Mouse (Mus musculus) adrenal gland, adult 18-20 months (tissue): Measurements from ENCODE around the gene Gas8. TPM values are rescaled to one million over a fixed set of nuclear protein-coding genes. Genes with fewer than 3 reads are reported as not detected.
A peak's percentile ranks its signal among the peaks of the same experiment; 100 is the strongest.
"Not testable (repeated sequence)": the region's sequence is repeated elsewhere in the genome, so short reads cannot be mapped to it uniquely, and the experiment has no call there.

Experiments
- DNase-seq, 2 experiments: peaks; one replicate each; pipeline ENCODE4 v3.0.0; 2021 to 2022; ENCODE audit warnings: low spot score in 2 of 2
- total RNA-seq, 2 experiments: library from RNA; stranded (reverse); gene quantifications; 1 replicate in 1 of 2; 2 replicates in 1 of 2; pipeline ENCODE4 v1.2.3; 2021

Gene Gas8
- total RNA-seq, 2 experiments from 2014 or later: 12.8 to 14.5 TPM

DNA sequence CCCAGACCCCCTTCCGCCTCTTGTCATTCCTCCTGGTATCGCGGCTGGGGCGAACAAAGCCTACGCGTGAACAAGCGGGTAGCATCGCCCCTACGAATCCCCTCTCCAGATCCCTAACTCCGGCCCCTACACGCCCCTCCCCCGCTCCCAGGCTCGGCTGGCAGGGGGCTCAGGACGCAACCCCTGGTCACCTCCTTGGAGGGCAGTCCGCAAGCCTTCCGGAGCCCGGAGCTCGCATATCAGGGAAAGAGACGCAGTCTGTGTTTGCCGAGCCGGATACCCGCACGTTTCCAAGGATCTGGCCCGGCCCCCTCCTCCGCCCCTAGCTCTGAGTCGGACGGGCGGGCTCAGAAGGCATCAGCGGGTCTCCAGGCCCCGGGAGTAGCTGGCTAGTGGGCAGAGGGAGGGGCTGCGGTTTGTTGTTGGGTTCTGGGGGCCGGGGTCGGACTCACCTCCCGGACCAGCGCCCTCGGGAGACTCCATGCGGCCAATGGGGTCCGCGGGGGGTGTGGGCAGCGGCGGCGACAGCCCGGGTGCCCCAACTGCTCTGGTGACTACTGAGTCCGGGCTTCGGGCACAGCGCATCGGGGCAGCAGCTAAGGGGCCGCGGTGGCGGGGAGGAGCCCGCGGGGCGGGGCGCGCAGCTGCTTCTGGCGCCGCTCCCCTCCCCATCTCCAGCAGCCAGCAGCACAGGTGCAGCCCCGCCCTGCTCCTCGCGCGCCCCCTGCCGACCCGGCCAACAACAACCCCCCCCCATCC, 3.7 kb upstream of the Gas8 start, which contains the start of gene Dbndd1:
Gene Dbndd1, minus strand, starts transcription at position 683 of the 759 bp plus-strand sequence.
- DNase-seq: peak; percentile 32 to 49

DNA sequence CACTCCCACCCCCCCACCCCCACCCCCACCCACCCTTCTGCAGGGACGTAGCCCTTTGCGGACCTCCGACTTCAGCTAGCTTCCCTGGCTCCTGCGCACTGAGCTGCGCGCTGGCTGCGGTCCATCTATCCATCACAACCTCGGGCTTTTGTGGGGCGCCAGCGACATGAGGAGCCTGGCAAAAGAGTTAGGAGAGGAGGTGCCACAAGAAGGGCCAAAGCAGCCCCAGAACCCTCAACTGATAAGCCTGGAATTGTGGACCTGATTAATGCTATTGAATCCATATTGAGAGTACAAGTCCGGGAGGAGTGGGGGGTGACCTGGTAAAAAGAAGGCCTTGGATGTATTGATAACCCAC, 3.1 kb upstream of the Gas8 start:
- DNase-seq: peak in 1 of 2 experiments; percentile 8

DNA sequence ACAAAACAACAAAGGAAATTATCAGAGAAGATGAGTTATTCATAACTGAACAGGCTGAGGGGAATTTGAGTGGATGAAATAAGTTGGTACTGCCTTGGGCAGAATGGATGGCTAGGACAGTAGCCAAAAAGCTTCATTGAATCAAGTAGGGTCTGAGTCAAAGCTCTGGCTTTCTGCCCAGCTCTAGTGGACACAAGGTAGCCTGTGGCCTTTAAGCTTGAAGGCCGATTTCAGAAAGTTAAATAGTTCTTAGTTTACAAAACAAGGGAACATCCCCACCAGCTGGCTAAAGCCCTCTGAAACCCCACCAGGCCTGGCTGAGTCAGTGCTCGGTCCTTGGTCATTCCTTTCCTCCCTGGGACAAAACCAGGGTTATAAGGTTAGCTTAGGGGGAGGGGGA, 2.0 kb upstream of the Gas8 start:
- DNase-seq: peak; percentile 42 to 67

DNA sequence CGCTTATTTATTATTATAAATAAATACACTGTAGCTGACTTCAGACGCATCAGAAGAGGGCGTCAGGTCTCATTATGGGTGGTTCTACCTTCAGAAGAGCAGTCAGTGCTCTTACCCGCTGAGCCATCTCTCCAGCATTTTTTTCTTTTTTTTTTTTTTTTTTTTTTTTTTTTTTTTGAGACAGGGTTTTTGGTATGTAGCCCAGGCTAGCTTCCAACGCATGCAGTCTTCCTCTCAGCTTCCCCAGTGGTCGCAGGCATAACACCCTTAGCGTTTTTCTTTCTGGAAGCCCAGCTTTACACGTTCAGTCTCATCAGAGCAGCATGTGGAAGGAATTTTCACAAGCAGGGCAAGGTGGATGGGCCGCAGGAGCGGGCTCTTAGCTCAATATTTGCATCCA, 462 bp upstream of the Gas8 start:
- no peak for DNase-seq

DNA sequence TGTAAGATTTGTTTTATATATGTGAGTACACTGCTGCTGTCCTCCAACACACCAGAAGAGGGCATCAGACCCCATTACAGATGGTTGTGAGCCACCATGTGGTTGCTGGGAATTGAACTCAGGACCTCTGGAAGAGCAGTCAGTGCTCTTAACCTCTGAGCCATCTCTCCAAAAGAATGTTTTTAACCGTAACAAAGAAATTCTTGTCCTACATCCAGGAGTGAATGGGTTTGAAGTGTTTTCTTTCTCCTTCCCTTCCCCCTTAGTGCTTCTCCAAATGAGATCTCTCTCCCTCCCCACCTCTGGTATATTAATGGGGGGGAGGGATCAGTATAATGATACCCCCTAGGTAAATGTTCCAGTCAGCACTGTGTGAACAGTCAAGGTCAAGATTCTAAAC, 1.4 kb downstream of the Gas8 start:
- DNase-seq: not testable (repeated sequence)

DNA sequence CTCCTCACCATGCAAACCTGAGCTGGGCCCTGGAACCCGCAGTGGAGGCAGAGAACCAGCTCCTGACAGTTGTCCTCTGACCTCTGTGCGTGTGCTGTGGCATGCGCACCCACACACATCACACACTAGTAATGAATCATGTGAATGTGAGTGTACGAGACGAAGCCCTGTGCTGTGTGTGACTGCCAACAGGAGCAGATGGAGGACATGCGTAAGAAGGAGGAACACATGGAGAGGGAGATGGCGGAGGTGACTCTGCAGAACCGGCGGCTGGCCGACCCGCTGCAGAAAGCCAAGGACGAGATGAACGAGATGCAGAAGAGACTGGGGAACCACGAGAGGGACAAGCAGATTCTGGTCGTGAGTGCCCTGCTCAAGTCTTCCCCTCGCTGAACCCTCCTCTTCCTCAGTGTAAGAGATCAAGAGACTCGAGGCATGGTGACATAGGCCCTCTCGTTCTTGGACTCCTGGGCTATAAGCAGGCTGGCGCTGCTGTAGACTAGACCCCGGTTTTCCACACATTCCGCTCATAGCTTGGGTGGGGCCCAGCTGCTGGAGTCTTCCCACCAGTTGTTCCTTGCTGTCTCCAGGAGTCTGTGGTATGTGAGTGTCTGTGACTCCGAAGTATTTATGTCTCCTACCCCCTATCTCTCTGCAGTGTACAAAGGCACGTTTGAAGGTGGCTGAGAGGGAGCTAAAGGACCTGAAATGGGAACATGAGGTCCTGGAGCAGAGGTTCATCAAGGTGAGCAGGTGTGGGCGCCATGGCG, 9.3 kb downstream of the Gas8 start:
- no peak for DNase-seq

DNA sequence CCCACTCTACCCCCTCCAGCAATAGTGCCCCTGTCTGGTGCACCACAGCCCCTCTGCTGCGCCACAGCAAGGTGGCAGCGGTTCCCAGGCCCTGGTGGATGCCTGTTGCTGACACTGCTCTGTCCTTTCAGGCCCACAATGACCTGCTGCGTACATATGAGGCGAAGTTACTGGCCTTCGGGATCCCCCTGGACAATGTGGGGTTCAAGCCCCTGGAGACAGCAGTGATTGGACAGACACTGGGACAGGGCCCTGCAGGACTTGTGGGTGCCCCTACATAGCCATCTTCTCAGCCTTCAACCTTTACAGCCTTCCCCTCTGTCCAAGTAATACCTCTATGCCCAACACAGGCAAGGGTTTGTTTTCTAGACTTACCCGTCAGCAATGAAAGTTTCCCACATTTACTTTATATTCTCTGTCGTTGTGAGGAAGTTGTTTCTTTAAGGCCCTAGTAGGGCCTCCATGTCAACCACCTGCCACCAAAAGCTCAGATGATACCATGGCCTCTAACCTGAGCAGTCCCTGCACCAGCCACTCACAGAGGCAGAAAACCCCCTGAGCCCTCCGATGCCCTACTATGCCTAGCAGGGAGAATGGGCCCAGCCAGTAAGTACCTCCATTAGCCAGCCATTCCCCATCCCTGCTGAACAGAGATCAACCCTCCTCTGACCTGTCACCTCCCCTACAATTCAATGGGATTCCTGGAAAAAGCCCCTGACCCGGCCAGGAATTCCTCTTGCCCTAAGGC, 17.8 kb downstream of the Gas8 start:
- DNase-seq: no peak

DNA sequence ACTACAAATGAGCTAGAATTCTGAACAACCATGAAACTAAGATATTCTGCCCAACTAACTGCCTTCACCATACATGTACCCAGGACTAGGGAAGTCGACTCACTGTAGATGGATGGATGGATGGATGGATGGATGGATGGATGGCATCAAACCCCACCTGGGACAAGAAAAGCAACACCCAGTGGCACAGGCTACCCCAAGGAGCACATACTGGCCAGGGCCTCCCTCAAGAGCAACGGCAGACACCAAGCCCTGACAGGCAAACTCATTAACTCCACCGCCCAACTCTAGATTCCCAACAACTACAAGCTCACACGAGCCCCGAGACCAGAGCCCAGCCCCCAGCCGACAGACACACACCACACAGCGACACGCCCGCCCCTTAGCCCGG, 18.4 kb downstream of the Gas8 start:
- DNase-seq: no peak

DNA sequence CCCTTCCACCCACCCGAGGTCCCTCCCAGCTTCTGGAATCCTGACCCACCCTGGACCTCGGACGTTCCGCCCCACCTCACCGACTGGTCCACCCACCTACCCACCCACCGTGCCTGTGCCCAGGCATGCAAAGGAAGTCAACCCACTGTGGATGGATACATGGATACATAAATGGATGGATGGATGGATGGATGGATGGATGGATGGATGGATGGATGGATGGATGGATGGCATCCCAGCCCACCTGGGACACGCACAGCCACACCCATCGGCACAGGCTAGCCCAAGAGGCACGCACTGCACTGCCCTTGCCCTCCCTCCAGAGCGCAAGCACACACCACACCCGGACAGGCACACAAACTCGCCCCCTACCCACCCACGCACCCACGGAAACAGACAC, 19.0 kb downstream of the Gas8 start:
- not testable (repeated sequence) for DNase-seq

DNA sequence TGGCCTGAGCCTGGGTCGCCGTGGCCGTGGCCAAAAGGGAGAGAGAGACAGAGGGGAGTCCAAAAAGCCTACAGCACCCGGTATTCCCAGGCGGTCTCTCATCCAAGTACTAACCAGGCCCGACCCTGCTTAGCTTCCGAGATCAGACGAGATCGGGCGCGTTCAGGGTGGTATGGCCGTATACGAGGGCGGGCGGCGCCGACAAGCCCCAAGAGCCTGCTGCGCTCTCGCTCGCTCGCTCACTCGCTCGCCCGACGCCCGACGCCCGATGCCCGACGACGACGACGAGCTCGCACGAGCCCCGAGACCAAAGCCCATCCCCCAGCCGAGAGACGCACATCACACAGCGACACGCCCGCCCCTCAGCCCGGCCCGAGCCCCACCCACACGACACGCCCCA, 45.6 kb downstream of the Gas8 start:
- not testable (repeated sequence) for DNase-seq

DNA sequence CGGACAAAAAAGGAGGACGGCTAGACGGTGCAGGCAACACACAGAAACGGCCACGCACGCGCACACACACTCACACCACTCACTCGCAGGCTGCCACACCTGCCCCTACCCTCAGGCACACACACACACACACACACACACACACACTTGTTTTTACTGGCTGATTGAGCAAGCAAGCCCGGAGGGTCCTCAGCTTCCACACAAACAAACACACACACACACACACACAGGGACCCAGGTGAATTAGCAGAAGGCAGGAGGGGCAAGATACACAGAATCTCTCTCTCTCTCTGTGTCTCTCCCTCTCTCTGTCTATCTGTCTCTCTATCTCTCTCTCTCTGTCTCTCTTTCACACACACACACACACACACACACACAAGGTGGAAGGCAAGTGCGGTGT, 56.8 kb downstream of the Gas8 start:
- peak; percentile 1 to 26 for DNase-seq

Other genes starting within 250 kb of the Gas8 start
- 1 to 10 TPM; 1.2 to 4.2 TPM for gene Fanca, start 200.3 kb upstream of the Gas8 start, total RNA-seq
- 1 to 10 TPM; 1.7 to 3.1 TPM for gene Spire2, start 186.1 kb upstream of the Gas8 start, total RNA-seq
- gene Tcf25, start 145.1 kb upstream of the Gas8 start, total RNA-seq: 100 to 1,000 TPM; 218 to 255 TPM
- gene Mc1r, start 111.7 kb upstream of the Gas8 start, total RNA-seq: not detected
- 1 to 10 TPM; 2.0 to 8.2 TPM for gene Tubb3, start 107.4 kb upstream of the Gas8 start, total RNA-seq
- gene Def8, start 95.3 kb upstream of the Gas8 start, total RNA-seq: 10 to 100 TPM; 22.9 to 24.4 TPM
- 10 to 100 TPM; 62.6 to 71.1 TPM for gene Afg3l1, start 40.9 kb upstream of the Gas8 start, total RNA-seq
- under 1 TPM; 0.20 to 0.35 TPM for gene Dbndd1, start 3.4 kb upstream of the Gas8 start, total RNA-seq
- gene Rhou, start 135.1 kb downstream of the Gas8 start, total RNA-seq: 10 to 100 TPM; 42.5 to 42.8 TPM